Mouse (Mus musculus): ENCODE results near the gene Itgb2. TPM values are rescaled to one million over a fixed set of nuclear protein-coding genes. Genes with fewer than 3 reads are reported as not detected.

Itgb2 gene
- polyA plus RNA-seq (2012; rRNA removed), result 6.5 and 13.6 TPM in 2 replicates

DNA sequence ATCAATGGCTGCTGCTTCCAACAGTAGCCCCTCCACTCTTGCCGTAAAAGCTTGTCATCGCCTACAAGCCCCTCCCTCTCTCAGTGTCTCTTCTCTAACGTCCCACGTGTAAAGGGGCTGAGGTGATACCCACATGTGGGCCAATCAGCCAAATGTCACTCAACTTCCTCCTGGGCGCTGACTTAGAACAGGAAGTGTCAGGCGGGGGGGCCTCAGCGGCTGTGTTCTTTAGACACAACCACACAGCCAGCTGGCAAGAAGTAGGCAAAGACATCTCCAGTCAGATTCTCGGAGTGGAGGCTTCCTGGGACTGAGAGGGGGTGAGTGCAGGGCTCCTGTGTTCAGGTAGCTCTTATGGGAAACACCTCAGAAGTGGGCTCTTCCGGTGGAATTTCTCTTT lies at the start of gene Itgb2:
TSS of gene Itgb2 (plus strand) at position 113 of the 400 bp plus-strand sequence.
- H3K27me3 ChIP-seq (replicated peaks; ENCODE audit: control insufficient read depth, insufficient read depth, low read length), result no peaks in the 10 kb centered on the region
- no peak within 1 kb of the TSS; the same call in 1 of the 2 replicates for H3K4me3 ChIP-seq (ENCODE audit: insufficient read depth, low read depth, low read length)
- 53% methylated on average over 9 of the region's 9 CpGs for WGBS
- no peaks in the 10 kb centered on the region for H3K36me3 ChIP-seq (ENCODE audit: control insufficient read depth, insufficient read depth, low read length)
- TF ChIP-seq POLR2A (IDR thresholded peaks at IDR 0.05; ENCODE audit: low read depth, low read length) (no peak), CTCF (conservative IDR thresholded peaks at IDR 0.05; ENCODE audit: insufficient read depth, insufficient read length, low read depth, low read length) (no peak)
- DNase-seq, result no peak
- H3K27ac ChIP-seq (ENCODE audit: insufficient read depth, low read depth, low read length), result no peak within 1 kb of the TSS
- no peaks in the 10 kb centered on the region for H3K4me1 ChIP-seq (ENCODE audit: control insufficient read depth, insufficient read depth, low read length)

DNA sequence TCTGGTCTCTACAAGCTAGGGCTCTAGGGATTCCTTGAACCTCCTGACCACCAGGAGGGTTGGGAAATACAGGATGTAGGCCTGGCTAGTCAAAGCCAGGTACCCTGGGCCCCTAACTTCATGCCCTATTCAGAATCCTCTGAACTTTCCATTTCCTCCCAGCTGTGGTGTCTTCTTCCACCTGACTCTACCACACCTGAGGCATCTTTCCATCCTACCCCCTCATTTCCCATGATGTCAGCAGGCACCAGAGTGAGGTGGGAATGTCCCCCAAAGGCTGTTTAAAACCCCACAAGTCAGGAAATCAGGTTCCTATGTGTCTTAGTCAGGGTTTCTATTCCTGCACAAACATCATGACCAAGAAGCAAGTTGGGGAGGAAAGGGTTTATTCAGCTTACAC lies 48.2 kb upstream of the Itgb2 start:
- Histone ChIP-seq H3K27me3 (replicated peaks; ENCODE audit: control insufficient read depth, insufficient read depth, low read length) (no peaks in the 10 kb centered on the region), H3K27ac (ENCODE audit: insufficient read depth, low read depth, low read length) (no peak overlapping the region), H3K4me3 (ENCODE audit: insufficient read depth, low read depth, low read length) (no peak overlapping the region), H3K36me3 (ENCODE audit: control insufficient read depth, insufficient read depth, low read length) (no peaks in the 10 kb centered on the region), H3K4me1 (ENCODE audit: control insufficient read depth, insufficient read depth, low read length) (no peaks in the 10 kb centered on the region)
- no peak for DNase-seq
- TF ChIP-seq CTCF (conservative IDR thresholded peaks at IDR 0.05; ENCODE audit: insufficient read depth, insufficient read length, low read depth, low read length) (no peak), POLR2A (IDR thresholded peaks at IDR 0.05; ENCODE audit: low read depth, low read length) (no peak)

DNA sequence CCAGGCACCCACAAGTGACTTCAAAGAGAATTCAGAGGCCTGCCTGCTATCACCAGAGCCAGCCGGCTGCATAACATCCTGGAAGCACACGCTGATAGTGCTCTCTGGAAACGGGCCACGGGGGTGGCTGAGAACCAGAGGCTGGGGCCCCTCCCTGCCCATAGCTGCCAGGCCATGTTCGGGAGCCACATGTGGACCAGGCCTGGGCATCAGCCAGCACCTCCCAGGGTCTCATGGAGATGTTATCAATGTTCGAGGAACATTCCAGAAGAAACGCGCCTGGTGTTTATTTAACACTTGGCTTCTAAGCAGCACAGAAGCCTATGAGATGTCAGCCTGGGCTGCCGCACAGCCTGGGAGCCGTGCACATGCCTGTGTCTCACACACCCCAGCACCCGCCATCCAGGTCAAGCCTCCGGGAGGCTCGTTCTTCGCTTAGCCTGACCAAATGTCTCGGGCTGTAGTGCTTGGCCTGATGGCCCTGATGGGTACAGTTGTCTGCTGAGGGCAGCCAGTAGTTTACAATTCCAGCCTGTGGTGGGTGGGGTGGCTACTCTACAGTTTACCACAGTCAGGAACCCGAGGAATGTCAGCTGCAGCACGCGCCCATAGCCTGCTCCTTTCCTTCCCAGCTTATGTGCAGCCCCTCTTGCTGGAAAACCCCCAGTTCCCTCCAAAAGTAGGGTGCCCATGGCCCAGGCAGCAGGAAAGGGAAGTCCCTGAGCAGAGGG lies 45.7 kb upstream of the Itgb2 start:
- Histone ChIP-seq H3K27me3 (replicated peaks; ENCODE audit: control insufficient read depth, insufficient read depth, low read length) (no peaks in the 10 kb centered on the region), H3K36me3 (ENCODE audit: control insufficient read depth, insufficient read depth, low read length) (peaks cover 4% of the 10 kb centered on the region), H3K4me1 (ENCODE audit: control insufficient read depth, insufficient read depth, low read length) (no peaks in the 10 kb centered on the region), H3K27ac (ENCODE audit: insufficient read depth, low read depth, low read length) (0 out of 2 replicates have a peak overlapping the region, but pooled peaks have one; percentile 6), H3K4me3 (ENCODE audit: insufficient read depth, low read depth, low read length) (no peak overlapping the region)
- peak; percentile 75 for DNase-seq
- TF ChIP-seq POLR2A (IDR thresholded peaks at IDR 0.05; ENCODE audit: low read depth, low read length) (no peak), CTCF (conservative IDR thresholded peaks at IDR 0.05; ENCODE audit: insufficient read depth, insufficient read length, low read depth, low read length) (no peak)
- 24% methylated on average over 18 of the region's 18 CpGs for WGBS

DNA sequence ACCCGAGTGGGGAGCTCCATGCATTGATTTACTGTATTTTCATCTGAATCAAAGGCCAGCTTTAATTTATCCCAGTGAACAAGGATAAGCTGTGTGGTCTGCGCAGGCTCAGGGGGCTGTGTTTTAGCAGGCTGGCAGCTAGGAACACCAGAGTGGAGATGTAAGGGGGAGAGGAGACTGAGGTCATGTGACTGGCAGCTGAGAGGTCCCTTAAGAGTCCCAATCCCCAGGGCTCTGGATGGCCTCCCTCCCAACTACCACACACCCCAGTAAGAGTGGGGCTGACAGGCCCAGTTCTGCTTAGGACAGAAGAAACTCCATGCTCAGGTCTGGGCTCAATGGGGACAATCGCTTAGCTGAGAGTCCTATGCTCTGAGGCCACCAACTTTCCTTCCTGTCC lies 44.3 kb upstream of the Itgb2 start:
- TF ChIP-seq CTCF (conservative IDR thresholded peaks at IDR 0.05; ENCODE audit: insufficient read depth, insufficient read length, low read depth, low read length) (no peak), POLR2A (IDR thresholded peaks at IDR 0.05; ENCODE audit: low read depth, low read length) (no peak)
- no peak overlapping the region for H3K4me3 ChIP-seq (ENCODE audit: insufficient read depth, low read depth, low read length)
- H3K27ac ChIP-seq (ENCODE audit: insufficient read depth, low read depth, low read length), result no peak overlapping the region
- WGBS, result 75% methylated on average over 3 of the region's 3 CpGs
- DNase-seq, result no peak
- no peaks in the 10 kb centered on the region for H3K4me1 ChIP-seq (ENCODE audit: control insufficient read depth, insufficient read depth, low read length)
- peaks cover 9% of the 10 kb centered on the region for H3K36me3 ChIP-seq (ENCODE audit: control insufficient read depth, insufficient read depth, low read length)
- H3K27me3 ChIP-seq (replicated peaks; ENCODE audit: control insufficient read depth, insufficient read depth, low read length), result no peaks in the 10 kb centered on the region

DNA sequence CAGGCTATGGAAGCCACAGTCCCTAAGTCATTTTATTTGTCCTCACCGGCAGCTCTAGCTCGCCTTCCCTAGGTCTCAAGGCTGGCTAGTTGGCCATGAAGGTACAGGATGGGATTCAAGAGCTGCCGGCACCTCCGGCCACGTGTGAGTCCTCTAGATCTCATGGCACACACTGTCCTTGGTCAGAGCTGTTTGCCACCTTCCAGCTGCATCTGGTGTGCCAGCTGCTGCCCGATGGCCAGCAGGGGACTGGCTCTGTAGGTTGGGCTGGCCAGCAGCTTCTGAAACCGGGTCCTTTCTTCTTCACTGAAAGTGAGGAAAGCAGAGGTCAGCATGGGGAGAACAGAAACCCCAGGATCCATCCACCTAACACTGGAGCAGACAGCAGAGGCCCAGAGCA lies 41.9 kb upstream of the Itgb2 start:
- DNase-seq, result no peak
- TF ChIP-seq POLR2A (IDR thresholded peaks at IDR 0.05; ENCODE audit: low read depth, low read length), result no peak
- no peak for TF ChIP-seq CTCF (conservative IDR thresholded peaks at IDR 0.05; ENCODE audit: insufficient read depth, insufficient read length, low read depth, low read length)
- Histone ChIP-seq H3K27ac (ENCODE audit: insufficient read depth, low read depth, low read length) (no peak overlapping the region), H3K4me1 (ENCODE audit: control insufficient read depth, insufficient read depth, low read length) (no peaks in the 10 kb centered on the region), H3K4me3 (ENCODE audit: insufficient read depth, low read depth, low read length) (no peak overlapping the region), H3K36me3 (ENCODE audit: control insufficient read depth, insufficient read depth, low read length) (peaks cover 9% of the 10 kb centered on the region), H3K27me3 (replicated peaks; ENCODE audit: control insufficient read depth, insufficient read depth, low read length) (no peaks in the 10 kb centered on the region)
- WGBS, result 96% methylated on average over 7 of the region's 7 CpGs

DNA sequence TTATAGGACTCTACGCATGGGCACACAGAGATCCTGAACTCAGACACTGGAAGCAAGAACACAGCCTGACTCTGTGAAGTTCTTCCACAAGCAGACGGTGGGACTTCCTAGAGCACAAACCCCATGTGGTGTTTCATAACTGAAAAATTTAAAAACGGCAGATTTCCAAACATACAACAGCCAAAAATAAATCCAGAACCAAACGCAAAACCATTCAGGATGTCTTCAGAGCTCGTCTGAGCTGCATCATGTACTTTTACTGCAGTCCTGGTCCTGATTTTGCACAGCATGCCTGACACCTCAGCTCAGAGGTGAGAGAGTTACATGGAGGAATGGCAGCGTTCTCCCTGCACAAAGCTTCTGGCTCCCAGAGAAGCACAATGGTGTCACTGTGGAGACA lies 38.5 kb upstream of the Itgb2 start:
- WGBS, result 85% methylated on average over 6 of the region's 6 CpGs
- DNase-seq, result no peak
- Histone ChIP-seq H3K4me1 (ENCODE audit: control insufficient read depth, insufficient read depth, low read length) (no peaks in the 10 kb centered on the region), H3K36me3 (ENCODE audit: control insufficient read depth, insufficient read depth, low read length) (peaks cover 9% of the 10 kb centered on the region), H3K4me3 (ENCODE audit: insufficient read depth, low read depth, low read length) (no peak overlapping the region), H3K27me3 (replicated peaks; ENCODE audit: control insufficient read depth, insufficient read depth, low read length) (no peaks in the 10 kb centered on the region), H3K27ac (ENCODE audit: insufficient read depth, low read depth, low read length) (no peak overlapping the region)
- no peak for TF ChIP-seq CTCF (conservative IDR thresholded peaks at IDR 0.05; ENCODE audit: insufficient read depth, insufficient read length, low read depth, low read length)
- TF ChIP-seq POLR2A (IDR thresholded peaks at IDR 0.05; ENCODE audit: low read depth, low read length), result no peak

DNA sequence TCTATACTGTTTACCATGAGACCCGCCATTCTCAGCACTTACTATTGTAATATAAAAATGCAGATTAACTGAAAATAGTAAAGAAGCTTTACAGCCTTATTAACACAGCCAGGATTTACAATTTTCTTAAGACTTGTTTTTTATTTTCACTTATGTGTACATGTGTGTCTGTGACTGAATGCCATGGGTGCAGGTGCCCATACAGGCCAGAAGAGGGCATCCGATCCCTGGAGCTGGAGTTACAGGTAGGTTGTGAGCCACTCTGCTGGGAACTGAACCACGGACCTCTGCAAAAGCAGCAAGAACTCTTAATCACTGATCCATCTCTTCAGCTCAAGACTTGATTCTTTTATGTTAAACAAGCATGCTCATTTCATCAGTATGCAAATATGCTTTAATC lies 37.2 kb upstream of the Itgb2 start:
- peak; percentile 32; the same call in 1 of the 2 replicates for TF ChIP-seq CTCF (conservative IDR thresholded peaks at IDR 0.05; ENCODE audit: insufficient read depth, insufficient read length, low read depth, low read length)
- TF ChIP-seq POLR2A (IDR thresholded peaks at IDR 0.05; ENCODE audit: low read depth, low read length), result no peak
- H3K36me3 ChIP-seq (ENCODE audit: control insufficient read depth, insufficient read depth, low read length), result peaks cover 4% of the 10 kb centered on the region; the same call in 1 of the 2 replicates
- no peaks in the 10 kb centered on the region for H3K27me3 ChIP-seq (replicated peaks; ENCODE audit: control insufficient read depth, insufficient read depth, low read length)
- H3K4me3 ChIP-seq (ENCODE audit: insufficient read depth, low read depth, low read length), result no peak overlapping the region
- DNase-seq, result no peak
- 97% methylated on average over 3 of the region's 3 CpGs for WGBS
- no peaks in the 10 kb centered on the region for H3K4me1 ChIP-seq (ENCODE audit: control insufficient read depth, insufficient read depth, low read length)
- H3K27ac ChIP-seq (ENCODE audit: insufficient read depth, low read depth, low read length), result no peak overlapping the region
